Mouse (Mus musculus): ENCODE results near the gene Arl6ip5.

Arl6ip5 gene

GRCm38 (mm10) chr6:97275760-97276159 lies 65.3 kb downstream of the Arl6ip5 start:
- no peak for DNase-seq

- DNase-seq: no peak
These were observed 65.9 kb downstream of the Arl6ip5 start for GRCm38 (mm10) chr6:97276366-97276765.

- DNase-seq: no peak
These were observed 66.5 kb downstream of the Arl6ip5 start for GRCm38 (mm10) chr6:97276890-97277497.

GRCm38 (mm10) chr6:97278014-97278787 lies 67.7 kb downstream of the Arl6ip5 start:
- peak; percentile 76 for DNase-seq

GRCm38 (mm10) chr6:97278878-97279277 lies 68.4 kb downstream of the Arl6ip5 start:
- no peak for DNase-seq

All from cerebellum, adult 8-10 months (tissue).